In the genomic region with DNA sequence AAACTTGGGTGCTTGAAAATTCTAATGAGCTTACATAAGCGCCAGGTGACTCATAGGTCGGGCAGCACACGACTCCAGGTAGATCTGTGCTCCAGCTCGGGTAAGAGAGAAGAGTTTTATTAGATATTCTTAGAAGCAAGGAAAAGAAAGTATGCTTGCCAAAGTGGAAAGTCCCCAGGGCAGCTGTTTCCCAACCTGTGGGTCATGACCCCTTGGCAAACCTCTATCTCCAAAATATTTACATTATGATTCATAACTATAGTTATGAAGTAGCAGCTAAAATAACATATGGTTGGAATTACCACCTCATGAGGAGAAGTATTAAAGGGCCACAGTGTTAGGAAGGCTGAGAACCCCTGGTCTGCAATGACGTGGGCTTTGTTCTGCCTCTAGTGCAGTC, we compare ENCODE assay signal across 20 mouse cellular contexts.
DNase-seq lines count a peak whose midpoint lies in the region; ATAC-seq and TF ChIP-seq lines count a peak whose summit lies in the region.
"Had no signal": no experiment of that assay in that cellular context is flagged by ENCODE, and none has a peak within 500 bp of the region (broad histone marks: within the 10 kb centered on the region; RNA-seq: fewer than 3 reads in every experiment).

No protein-coding gene starts in this region.

- ATAC-seq in limb, embryonic 14.5 days (ENCODE audit: low FRiP score, low read depth) = no peak
- no peak for ATAC-seq in neural tube, embryonic 15.5 days (ENCODE audit: low FRiP score)
- no peak for ATAC-seq in monocyte, adult 5-6 weeks (replicated peaks; ENCODE audit: insufficient number of reproducible peaks, low FRiP score, low TSS enrichment, poor library complexity, severe bottlenecking)
- ATAC-seq: intestine, embryonic 16.5 days had no signal

- H3K4me2 ChIP-seq in limb, embryonic 14.5 days (replicated peaks; ENCODE audit: low read depth, low read length, severe bottlenecking) = no peak overlapping the region
- H3K4me2 ChIP-seq in neural tube, embryonic 15.5 days = no peak overlapping the region
- H3K4me2 ChIP-seq: heart, embryonic 12.5 days; hindbrain, embryonic 14.5 days; kidney, embryonic 15.5 days; limb, embryonic 12.5 days; liver, embryonic 15.5 days; stomach, embryonic 15.5 days had no signal

- peaks cover 3% of the 10 kb centered on the region; the same call in 1 of the 2 replicates for H3K4me1 ChIP-seq in limb, embryonic 14.5 days (ENCODE audit: control insufficient read depth, insufficient read depth, low read length)
- H3K4me1 ChIP-seq in limb, embryonic 10.5 days = no peaks in the 10 kb centered on the region
- no peaks in the 10 kb centered on the region for H3K4me1 ChIP-seq in neural tube, embryonic 15.5 days
- H3K4me1 ChIP-seq: forebrain, embryonic 10.5 days; heart, embryonic 12.5 days; kidney, embryonic 15.5 days; limb, embryonic 12.5 days; liver, embryonic 15.5 days; stomach, embryonic 15.5 days had no signal

- TF ChIP-seq POLR2A in limb, embryonic 14.5 days (IDR thresholded peaks at IDR 0.05; ENCODE audit: borderline replicate concordance, extremely low read depth, insufficient read depth, insufficient read length) = no peak

- H3K9ac ChIP-seq in limb, embryonic 14.5 days (ENCODE audit: low read depth, low read length, severe bottlenecking) = no peak overlapping the region
- no peak overlapping the region for H3K9ac ChIP-seq in neural tube, embryonic 15.5 days (replicated peaks)
- H3K9ac ChIP-seq: heart, embryonic 12.5 days; hindbrain, embryonic 14.5 days; kidney, embryonic 15.5 days; limb, embryonic 12.5 days; liver, embryonic 15.5 days; stomach, embryonic 15.5 days had no signal

- DNase-seq in limb, embryonic 14.5 days (ENCODE audit: low spot score) = peak; percentile 50
- no peak for DNase-seq in limb, embryonic 10.5 days (ENCODE audit: low spot score)
- peak; percentile 5 for DNase-seq in urinary bladder, postnatal 25 days (ENCODE audit: low spot score)
- no peak for DNase-seq in urinary bladder, postnatal 10 days (ENCODE audit: low spot score)
- DNase-seq in gonadal fat pad, adult 2 months (ENCODE audit: low read depth) = peak; percentile 63
- DNase-seq: adrenal gland, adult 2 months; cerebellum, adult 11-12 months; gastrocnemius, postnatal 36 days; midbrain, embryonic 14.5 days had no signal

- H3K36me3 ChIP-seq in limb, embryonic 14.5 days (ENCODE audit: control insufficient read depth, insufficient read depth, low read length) = no peaks in the 10 kb centered on the region
- no peaks in the 10 kb centered on the region for H3K36me3 ChIP-seq in limb, embryonic 10.5 days
- no peaks in the 10 kb centered on the region for H3K36me3 ChIP-seq in neural tube, embryonic 15.5 days
- H3K36me3 ChIP-seq: forebrain, embryonic 10.5 days; heart, embryonic 12.5 days; kidney, embryonic 15.5 days; limb, embryonic 12.5 days; liver, embryonic 15.5 days; stomach, embryonic 15.5 days had no signal

- no peak overlapping the region for H3K4me3 ChIP-seq in limb, embryonic 14.5 days (replicated peaks; ENCODE audit: low read length)
- no peak overlapping the region for H3K4me3 ChIP-seq in limb, embryonic 10.5 days
- no peak overlapping the region for H3K4me3 ChIP-seq in neural tube, embryonic 15.5 days (replicated peaks)
- H3K4me3 ChIP-seq: forebrain, embryonic 10.5 days; heart, embryonic 12.5 days; kidney, embryonic 15.5 days; layer of hippocampus, adult 2 months; limb, embryonic 12.5 days; liver, embryonic 15.5 days; stomach, embryonic 15.5 days had no signal

- WGBS in limb, embryonic 14.5 days = 61% methylated on average over 5 of the region's 5 CpGs
- WGBS in limb, embryonic 10.5 days = 87% methylated on average over 5 of the region's 5 CpGs
- WGBS in neural tube, embryonic 15.5 days = 84% methylated on average over 5 of the region's 5 CpGs

- no peaks in the 10 kb centered on the region for H3K27me3 ChIP-seq in limb, embryonic 14.5 days (ENCODE audit: control insufficient read depth, insufficient read depth, low read length)
- no peaks in the 10 kb centered on the region for H3K27me3 ChIP-seq in limb, embryonic 10.5 days (ENCODE audit: low read depth, poor library complexity, severe bottlenecking)
- H3K27me3 ChIP-seq in neural tube, embryonic 15.5 days (replicated peaks) = no peaks in the 10 kb centered on the region
- H3K27me3 ChIP-seq: heart, embryonic 12.5 days; kidney, embryonic 15.5 days; limb, embryonic 12.5 days; liver, embryonic 15.5 days; stomach, embryonic 15.5 days had no signal

- no peak overlapping the region for H3K27ac ChIP-seq in limb, embryonic 14.5 days (replicated peaks; ENCODE audit: low read depth, low read length)
- H3K27ac ChIP-seq in limb, embryonic 10.5 days = no peak overlapping the region
- no peak overlapping the region for H3K27ac ChIP-seq in neural tube, embryonic 15.5 days (replicated peaks)
- H3K27ac ChIP-seq: forebrain, embryonic 10.5 days; hindbrain, embryonic 14.5 days; kidney, embryonic 15.5 days; layer of hippocampus, adult 2 months; limb, embryonic 12.5 days; liver, embryonic 15.5 days; stomach, embryonic 15.5 days had no signal

- H3K9me3 ChIP-seq in limb, embryonic 14.5 days (ENCODE audit: control insufficient read depth, low read length) = no peaks in the 10 kb centered on the region; the same call in 1 of the 2 replicates
- no peaks in the 10 kb centered on the region for H3K9me3 ChIP-seq in limb, embryonic 10.5 days (replicated peaks)
- H3K9me3 ChIP-seq in neural tube, embryonic 15.5 days (replicated peaks) = 0 out of 2 replicates have a peak, but pooled peaks cover 4% of the 10 kb centered on the region
- H3K9me3 ChIP-seq: kidney, embryonic 15.5 days; stomach, embryonic 15.5 days had no signal

Comparison
In these comparisons a context has a peak if more than half of its experiments do, and no peak if none do; other contexts are left out.
1. DNase-seq: peak in limb, embryonic 14.5 days (single experiment), urinary bladder, postnatal 25 days (single experiment) and gonadal fat pad, adult 2 months (single experiment); none in limb, embryonic 10.5 days (single experiment) and urinary bladder, postnatal 10 days (single experiment).